Mouse (Mus musculus) MEL (cell line): ENCODE results near the gene Gm28305. TPM values are rescaled to one million over a fixed set of nuclear protein-coding genes. Genes with fewer than 3 reads are reported as not detected.

Source experiments
- DNase-seq: peaks from one replicate; pipeline ENCODE4 v3.0.0; 2011; ENCODE audit warnings: low read depth, low spot score
- H3K27ac ChIP-seq: 2 replicates; pipeline ENCODE4 v1.5.1; 2012; ENCODE audit warnings: low read depth, mild to moderate bottlenecking, control low read depth, low read length, moderate library complexity; ENCODE audit not compliant: control insufficient read depth
- H3K27me3 ChIP-seq, 2 experiments: fragments of 150-350 bp in 1 of 2; sonication (generic) in 1 of 2; 2 replicates each; pipeline ENCODE4 v1.6.1; 2012; ENCODE audit warnings: low read length in 2 of 2, mild to moderate bottlenecking in 2 of 2, improper control_type of control experiment in 1 of 2, moderate library complexity in 1 of 2; ENCODE audit not compliant: insufficient read depth in 2 of 2, control insufficient read depth in 1 of 2
- H3K36me3 ChIP-seq, 2 experiments: 2 replicates each; pipeline ENCODE4 v1.6.1; 2012 to 2014; ENCODE audit warnings: low read length in 2 of 2, improper control_type of control experiment in 1 of 2, inconsistent platforms in 1 of 2, mild to moderate bottlenecking in 1 of 2; ENCODE audit not compliant: insufficient read depth in 2 of 2, control insufficient read depth in 1 of 2
- H3K4me1 ChIP-seq, 2 experiments: fragments of 150-350 bp in 1 of 2; sonication (generic) in 1 of 2; 2 replicates each; pipeline ENCODE4 v1.6.1; 2012; ENCODE audit warnings: low read length in 2 of 2, improper control_type of control experiment in 1 of 2, mild to moderate bottlenecking in 1 of 2; ENCODE audit not compliant: insufficient read depth in 2 of 2, control insufficient read depth in 1 of 2
- H3K4me3 ChIP-seq, 2 experiments: fragments of 150-350 bp in 1 of 2; sonication (generic) in 1 of 2; 2 replicates each; pipeline ENCODE4 v1.5.1; 2012; ENCODE audit warnings: low read depth in 2 of 2, low read length in 2 of 2, mild to moderate bottlenecking in 2 of 2, moderate library complexity in 2 of 2, control low read depth in 1 of 2, improper control_type of control experiment in 1 of 2; ENCODE audit not compliant: control insufficient read depth in 1 of 2, insufficient read depth in 1 of 2
- H3K79me2 ChIP-seq: 2 replicates; pipeline ENCODE4 v1.6.1; 2012; ENCODE audit warnings: mild to moderate bottlenecking, low read length, moderate library complexity; ENCODE audit not compliant: control insufficient read depth, poor library complexity, insufficient read depth
- H3K9ac ChIP-seq: 2 replicates; pipeline ENCODE4 v1.6.1; 2012; ENCODE audit warnings: low read depth, mild to moderate bottlenecking, control low read depth, low read length, moderate library complexity; ENCODE audit not compliant: control insufficient read depth, poor library complexity, severe bottlenecking
- H3K9me3 ChIP-seq: fragments of 150-350 bp; sonication (generic); replicated peaks from 2 replicates; pipeline ENCODE4 v1.6.1; 2012; ENCODE audit warnings: mild to moderate bottlenecking, low read length, improper control_type of control experiment, moderate library complexity; ENCODE audit not compliant: insufficient read depth
- BHLHE40 ChIP-seq: IDR thresholded peaks from 2 replicates; pipeline ENCODE4 v1.6.1; 2012; ENCODE audit warnings: low read depth, mild to moderate bottlenecking, inconsistent platforms, low read length, improper control_type of control experiment, borderline replicate concordance
- CHD1 ChIP-seq: IDR thresholded peaks from 2 replicates; pipeline ENCODE4 v1.6.1; 2012; ENCODE audit warnings: low read depth, mild to moderate bottlenecking, inconsistent platforms, low read length, improper control_type of control experiment
- CTCF ChIP-seq, 3 experiments: IDR thresholded peaks in 2 of 3; conservative IDR thresholded peaks in 1 of 3; 2 replicates each; pipeline ENCODE4 v1.5.1; 2011 to 2012; ENCODE audit warnings: low read length in 3 of 3, low read depth in 2 of 3, mild to moderate bottlenecking in 2 of 3, improper control_type of control experiment in 1 of 3, inconsistent platforms in 1 of 3, mixed read lengths in 1 of 3, moderate library complexity in 1 of 3; ENCODE audit not compliant: control insufficient read depth in 1 of 3, insufficient read depth in 1 of 3, poor library complexity in 1 of 3, severe bottlenecking in 1 of 3
- E2F4 ChIP-seq: IDR thresholded peaks from 2 replicates; pipeline ENCODE4 v1.6.1; 2011; ENCODE audit warnings: low read depth, low read length, improper control_type of control experiment, borderline replicate concordance
- ELF1 ChIP-seq: IDR thresholded peaks from 2 replicates; pipeline ENCODE4 v1.6.1; 2014; ENCODE audit warnings: low read depth, mild to moderate bottlenecking, inconsistent platforms, low read length, improper control_type of control experiment, moderate library complexity
- EP300 ChIP-seq, 2 experiments: IDR thresholded peaks; 2 replicates each; pipeline ENCODE4 v1.6.1; 2011; ENCODE audit warnings: improper control_type of control experiment in 2 of 2, low read length in 2 of 2, low read depth in 1 of 2, mild to moderate bottlenecking in 1 of 2
- ETS1 ChIP-seq: IDR thresholded peaks from 2 replicates; pipeline ENCODE4 v1.6.1; 2012; ENCODE audit warnings: low read depth, mild to moderate bottlenecking, inconsistent platforms, low read length, improper control_type of control experiment, moderate library complexity
- GATA1 ChIP-seq: IDR thresholded peaks from 2 replicates; pipeline ENCODE4 v1.6.1; 2011; ENCODE audit warnings: low read depth, low read length, improper control_type of control experiment
- HCFC1 ChIP-seq: IDR thresholded peaks from 2 replicates; pipeline ENCODE4 v1.6.1; 2012; ENCODE audit warnings: low read depth, mild to moderate bottlenecking, inconsistent platforms, low read length, improper control_type of control experiment, moderate library complexity
- MAX ChIP-seq: IDR thresholded peaks from 2 replicates; pipeline ENCODE4 v1.6.1; 2011; ENCODE audit warnings: low read length, improper control_type of control experiment
- MEF2A ChIP-seq: IDR thresholded peaks from 2 replicates; pipeline ENCODE4 v1.6.1; 2014; ENCODE audit warnings: low read depth, mild to moderate bottlenecking, inconsistent platforms, low read length, improper control_type of control experiment; ENCODE audit not compliant: poor library complexity, insufficient replicate concordance, severe bottlenecking; ENCODE audit errors: extremely low read depth
- MXI1 ChIP-seq: IDR thresholded peaks from 2 replicates; pipeline ENCODE4 v1.6.1; 2011; ENCODE audit warnings: mild to moderate bottlenecking, low read depth, low read length, improper control_type of control experiment
- MYB ChIP-seq: IDR thresholded peaks from 2 replicates; pipeline ENCODE4 v1.6.1; 2011; ENCODE audit warnings: mild to moderate bottlenecking, low read depth, low read length, improper control_type of control experiment
- MYC ChIP-seq: IDR thresholded peaks from 2 replicates; pipeline ENCODE4 v1.6.1; 2011; ENCODE audit warnings: low read depth, mild to moderate bottlenecking, low read length, improper control_type of control experiment, moderate library complexity
- POLR2A ChIP-seq, 2 experiments: IDR thresholded peaks; 2 replicates each; pipeline ENCODE4 v1.6.1; 2011 to 2012; ENCODE audit warnings: low read length in 2 of 2, mild to moderate bottlenecking in 2 of 2, control low read depth in 1 of 2, improper control_type of control experiment in 1 of 2, low read depth in 1 of 2, moderate library complexity in 1 of 2; ENCODE audit not compliant: control insufficient read depth in 1 of 2, insufficient read depth in 1 of 2, poor library complexity in 1 of 2
- POLR2AphosphoS2 ChIP-seq: IDR thresholded peaks from 2 replicates; pipeline ENCODE4 v1.6.1; 2011; ENCODE audit warnings: low read length, improper control_type of control experiment
- POLR2AphosphoS5 ChIP-seq: IDR thresholded peaks from 2 replicates; pipeline ENCODE4 v1.6.1; 2012; ENCODE audit warnings: low read depth, borderline replicate concordance, mild to moderate bottlenecking, inconsistent platforms, low read length, moderate library complexity, mixed read lengths
- RAD21 ChIP-seq: IDR thresholded peaks from 2 replicates; pipeline ENCODE4 v1.6.1; 2011; ENCODE audit warnings: mild to moderate bottlenecking, low read depth, low read length, improper control_type of control experiment
- SMC3 ChIP-seq: IDR thresholded peaks from 2 replicates; pipeline ENCODE4 v1.6.1; 2011; ENCODE audit warnings: low read depth, low read length, improper control_type of control experiment
- TAL1 ChIP-seq: IDR thresholded peaks from 2 replicates; pipeline ENCODE4 v1.6.1; 2012; ENCODE audit warnings: mild to moderate bottlenecking, inconsistent platforms, low read length, moderate library complexity, mixed read lengths
- TBP ChIP-seq: IDR thresholded peaks from 2 replicates; pipeline ENCODE4 v1.8.0; 2011; ENCODE audit warnings: low read depth, low read length, improper control_type of control experiment
- TCF12 ChIP-seq: IDR thresholded peaks from 2 replicates; pipeline ENCODE4 v1.6.1; 2014; ENCODE audit warnings: low read depth, mild to moderate bottlenecking, inconsistent platforms, low read length, improper control_type of control experiment, moderate library complexity
- ZKSCAN1 ChIP-seq: IDR thresholded peaks from 2 replicates; pipeline ENCODE4 v1.6.1; 2012; ENCODE audit warnings: low read depth, mild to moderate bottlenecking, inconsistent platforms, low read length, improper control_type of control experiment, moderate library complexity
- ZMIZ1 ChIP-seq: IDR thresholded peaks from 2 replicates; pipeline ENCODE4 v1.6.1; 2012; ENCODE audit warnings: low read depth, mild to moderate bottlenecking, inconsistent platforms, low read length, improper control_type of control experiment, moderate library complexity
- ZNF384 ChIP-seq: IDR thresholded peaks from 2 replicates; pipeline ENCODE4 v1.6.1; 2012; ENCODE audit warnings: low read depth, mild to moderate bottlenecking, inconsistent platforms, low read length, improper control_type of control experiment
- polyA plus RNA-seq, 2 experiments: library from polyadenylated mRNA; stranded (reverse) in 1 of 2; unstranded in 1 of 2; fragments of >175 nt in 1 of 2; fragments of >200 nt in 1 of 2; gene quantifications; 2 replicates each; pipeline versions ENCODE4 v1.2.1 to v1.2.4; 2012; ENCODE audit warnings: low replicate concordance in 2 of 2, low read depth in 1 of 2; ENCODE audit not compliant: insufficient read length in 2 of 2, insufficient read depth in 1 of 2, missing spikeins in 1 of 2
- total RNA-seq: library from RNA; depleted of rRNA; stranded (reverse); fragments of 300-350 nt; gene quantifications from 2 replicates; pipeline ENCODE4 v1.2.3, GENCODE M21; 2012

Gm28305 gene
- total and polyA plus RNA-seq, 3 experiments: not detected

DNA sequence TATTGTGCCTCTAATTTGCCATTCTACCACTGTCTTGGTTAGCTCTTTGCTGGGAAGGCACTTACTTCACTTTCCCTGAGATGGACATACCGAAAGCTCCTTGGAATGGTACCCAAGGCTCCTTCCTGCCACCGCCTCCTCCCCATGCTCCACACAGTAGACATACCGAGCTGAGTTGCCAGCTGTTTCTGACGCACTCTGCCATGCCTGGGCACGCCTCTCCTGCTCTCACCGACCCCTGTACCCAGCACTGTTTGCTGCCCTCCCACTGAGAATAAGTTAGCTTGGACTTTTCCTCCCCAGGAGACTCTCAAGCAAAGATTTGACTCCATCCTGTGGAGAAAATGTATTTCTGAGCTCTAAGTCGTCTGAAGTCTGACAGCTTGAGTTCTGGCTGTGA, 60.4 kb downstream of the Gm28305 start:
- Histone ChIP-seq H3K9me3 (no peaks in the 10 kb centered on the region), H3K27ac (no peak overlapping the region), H3K79me2 (no peaks in the 10 kb centered on the region), H3K27me3 (no peaks in the 10 kb centered on the region), H3K4me3 (no peak overlapping the region), H3K36me3 (no peaks in the 10 kb centered on the region), H3K9ac (no peak overlapping the region), H3K4me1 (no peaks in the 10 kb centered on the region)
- no peak for DNase-seq
- TF ChIP-seq ZNF384: no peak
- TF ChIP-seq GATA1: no peak
- TF ChIP-seq E2F4: no peak
- no peak for TF ChIP-seq TBP
- no peak for TF ChIP-seq ZKSCAN1
- no peak for TF ChIP-seq HCFC1
- no peak for TF ChIP-seq POLR2A (IDR thresholded peaks at IDR 0.05; ENCODE audit: control insufficient read depth in 1 of 2, insufficient read depth in 1 of 2, low read depth in 1 of 2, low read length in 2 of 2, poor library complexity in 1 of 2)
- no peak for TF ChIP-seq ELF1
- no peak for TF ChIP-seq CTCF (IDR thresholded peaks at IDR 0.05 in 2 of 3, conservative IDR thresholded peaks at IDR 0.05 in 1 of 3; ENCODE audit: control insufficient read depth in 1 of 3, insufficient read depth in 1 of 3, low read depth in 2 of 3, low read length in 3 of 3, poor library complexity in 1 of 3, severe bottlenecking in 1 of 3)
- no peak for TF ChIP-seq MAX
- TF ChIP-seq MYC: no peak
- TF ChIP-seq RAD21: no peak
- no peak for TF ChIP-seq ZMIZ1
- TF ChIP-seq CHD1: no peak

DNA sequence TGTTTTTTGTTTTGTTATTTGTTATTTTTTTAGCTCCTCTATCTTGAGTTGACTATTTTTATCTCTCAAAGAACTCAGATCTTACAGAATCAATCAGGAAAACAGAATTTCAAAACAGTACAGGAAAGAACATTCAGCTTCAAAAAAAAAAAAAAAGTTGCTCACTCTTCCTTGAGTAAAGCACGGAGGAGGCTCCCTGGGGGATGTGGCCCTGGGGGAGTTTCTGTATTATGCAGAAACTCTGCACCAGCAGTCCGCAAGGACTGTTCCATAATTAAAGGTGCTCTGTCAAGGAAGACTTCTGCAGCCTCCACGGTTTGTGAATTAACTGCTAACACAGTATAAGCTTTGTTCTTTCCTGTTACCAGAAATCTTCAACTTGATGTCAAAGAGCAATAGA, 61.0 kb downstream of the Gm28305 start:
- DNase-seq: no peak
- H3K27ac ChIP-seq: no peak overlapping the region
- H3K4me3 ChIP-seq: no peak overlapping the region
- TF ChIP-seq POLR2AphosphoS5: no peak
- TF ChIP-seq BHLHE40: no peak
- no peak for TF ChIP-seq HCFC1
- TF ChIP-seq POLR2A (IDR thresholded peaks at IDR 0.05; ENCODE audit: control insufficient read depth in 1 of 2, insufficient read depth in 1 of 2, low read depth in 1 of 2, low read length in 2 of 2, poor library complexity in 1 of 2): no peak
- TF ChIP-seq TAL1: no peak
- no peak for TF ChIP-seq MYC
- TF ChIP-seq MYB: no peak
- TF ChIP-seq MXI1: no peak
- no peak for TF ChIP-seq TCF12
- no peak for TF ChIP-seq CHD1
- TF ChIP-seq POLR2AphosphoS2: no peak
- no peak for TF ChIP-seq SMC3
- TF ChIP-seq ZKSCAN1: no peak
- no peak for TF ChIP-seq ETS1
- no peak for TF ChIP-seq CTCF (IDR thresholded peaks at IDR 0.05 in 2 of 3, conservative IDR thresholded peaks at IDR 0.05 in 1 of 3; ENCODE audit: control insufficient read depth in 1 of 3, insufficient read depth in 1 of 3, low read depth in 2 of 3, low read length in 3 of 3, poor library complexity in 1 of 3, severe bottlenecking in 1 of 3)
- TF ChIP-seq ZMIZ1: no peak
- no peak for TF ChIP-seq EP300 (IDR thresholded peaks at IDR 0.05; ENCODE audit: low read depth in 1 of 2, low read length in 2 of 2)
- TF ChIP-seq E2F4: no peak
- TF ChIP-seq MAX: no peak
- no peak for TF ChIP-seq MEF2A
- no peaks in the 10 kb centered on the region for H3K9me3 ChIP-seq
- H3K36me3 ChIP-seq: no peaks in the 10 kb centered on the region
- H3K27me3 ChIP-seq: no peaks in the 10 kb centered on the region
- no peak overlapping the region for H3K9ac ChIP-seq
- no peaks in the 10 kb centered on the region for H3K79me2 ChIP-seq
- no peaks in the 10 kb centered on the region for H3K4me1 ChIP-seq
